Mouse (Mus musculus): ENCODE results near the gene Sugp2.

Gene Sugp2

DNA sequence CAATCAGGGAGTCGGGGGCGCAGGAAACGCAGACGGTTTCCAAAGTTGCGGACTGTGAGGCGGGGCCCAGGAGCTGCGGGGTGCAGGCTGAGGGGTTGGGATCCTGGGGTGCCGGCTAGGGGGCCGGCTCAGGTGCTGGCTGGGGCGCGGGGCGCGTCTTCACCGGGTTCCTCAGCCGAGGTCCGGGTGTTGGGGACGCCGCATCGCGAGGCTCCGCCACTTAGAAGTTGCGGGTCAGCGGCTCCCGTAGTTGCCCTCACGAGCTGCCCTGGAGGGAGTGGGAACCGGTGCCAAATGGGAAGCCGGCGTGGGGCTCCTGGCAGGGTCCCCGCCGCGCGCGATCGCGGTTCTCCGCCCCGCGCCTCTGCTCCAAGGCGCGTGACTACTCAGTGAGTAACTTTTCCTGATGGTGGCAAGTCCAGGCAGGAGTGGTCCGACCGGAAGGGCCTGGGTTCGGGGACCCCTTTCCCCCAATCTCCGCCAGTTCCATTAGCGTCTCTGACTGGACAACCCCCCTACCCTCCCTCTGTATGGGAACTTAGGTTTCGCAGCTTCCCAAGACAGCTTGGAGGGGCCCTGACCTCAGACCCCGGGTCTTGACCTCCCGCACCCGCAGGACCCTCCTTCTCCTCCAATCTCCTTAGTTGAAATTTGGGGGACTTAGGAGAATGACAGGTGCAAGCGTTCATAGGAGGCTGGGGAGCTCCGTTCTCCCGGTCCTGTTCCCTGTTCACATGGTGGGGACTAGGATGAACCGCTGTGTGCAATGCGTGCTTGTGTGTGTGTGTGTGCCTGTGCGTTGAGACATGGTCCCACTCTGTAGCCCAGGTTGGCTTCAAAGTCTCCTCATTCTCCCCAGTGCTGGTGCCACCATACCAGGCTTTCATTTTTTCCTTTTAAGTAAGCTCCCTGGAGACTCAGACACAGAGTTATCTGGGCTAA, 49.4 kb downstream of the Sugp2 start:
- no peak for DNase-seq

DNA sequence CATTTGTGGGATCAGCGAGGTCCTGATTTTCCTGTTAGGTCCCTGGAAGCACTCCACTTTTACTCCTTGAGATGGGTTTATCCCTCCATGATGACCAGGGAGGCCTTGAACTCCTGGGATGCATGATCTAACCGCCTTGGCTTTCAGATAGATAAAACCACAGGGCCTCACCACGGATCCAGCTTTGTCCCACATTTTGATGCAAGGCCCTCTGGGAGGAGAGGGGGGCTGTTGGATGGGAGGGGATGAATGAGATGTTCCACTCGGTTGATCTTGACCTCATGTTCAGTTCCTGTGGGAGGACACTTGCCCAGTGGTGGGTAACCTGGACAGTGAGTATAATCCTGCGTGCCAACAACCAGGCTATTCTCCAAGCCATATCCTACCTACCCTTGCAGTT, 50.4 kb downstream of the Sugp2 start:
- no peak for DNase-seq

DNA sequence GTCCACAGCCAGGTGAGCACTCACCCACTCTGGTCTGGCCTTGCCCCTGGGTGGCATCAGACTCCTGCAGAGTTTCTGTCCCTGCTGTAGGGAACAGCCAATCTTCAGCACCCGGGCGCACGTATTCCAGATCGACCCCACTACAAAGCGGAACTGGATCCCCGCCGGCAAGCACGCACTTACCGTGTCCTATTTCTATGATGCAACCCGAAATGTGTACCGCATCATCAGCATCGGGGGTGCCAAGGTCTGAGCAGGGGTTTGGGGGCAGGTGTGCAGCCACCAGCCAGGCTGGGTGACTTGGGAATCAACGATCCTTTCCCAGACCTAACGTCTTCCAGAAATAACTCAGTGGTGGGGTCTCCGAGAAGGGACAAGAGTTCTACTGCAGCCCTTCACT, 51.3 kb downstream of the Sugp2 start:
- DNase-seq = no peak

DNA sequence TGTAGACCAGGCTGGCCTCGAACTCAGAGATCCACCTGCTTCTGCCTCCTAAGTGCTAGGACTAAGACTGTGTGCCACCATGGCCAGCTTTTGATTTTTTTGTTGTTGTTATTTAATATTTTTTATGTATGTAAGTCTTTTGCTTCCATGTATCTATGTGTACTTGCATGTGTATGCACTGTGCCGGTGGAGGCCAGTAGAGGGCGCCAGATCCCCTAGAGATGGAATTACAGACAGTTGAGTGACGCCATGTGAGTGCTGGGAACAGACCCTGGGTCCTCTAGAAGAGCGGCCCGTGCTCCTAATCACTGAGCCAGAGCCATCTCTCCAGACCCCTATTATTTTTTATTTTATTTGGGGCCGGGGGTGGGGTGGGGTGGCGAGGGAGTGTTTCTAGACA, 52.7 kb downstream of the Sugp2 start:
- no peak for DNase-seq

DNA sequence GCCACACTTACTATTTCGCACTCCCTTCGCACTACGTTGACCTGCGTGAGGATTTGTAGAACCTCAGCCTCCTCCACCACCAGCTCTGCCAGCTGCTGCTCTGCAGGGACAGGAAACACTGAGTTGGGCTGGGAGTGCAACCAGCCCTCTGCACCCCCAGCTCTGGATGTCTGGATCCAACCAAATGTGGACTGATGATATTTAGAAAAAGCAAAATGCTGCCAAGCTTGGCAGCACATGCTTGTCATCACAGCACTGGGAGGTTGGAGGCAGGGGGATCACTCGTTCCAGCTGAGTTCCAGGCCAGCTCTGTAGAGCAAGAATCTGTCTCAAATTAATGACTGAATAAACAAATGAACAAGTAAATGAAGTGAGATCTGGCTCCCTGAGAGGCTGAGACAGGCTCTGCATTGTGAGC, 60.0 kb downstream of the Sugp2 start:
- DNase-seq = no peak

DNA sequence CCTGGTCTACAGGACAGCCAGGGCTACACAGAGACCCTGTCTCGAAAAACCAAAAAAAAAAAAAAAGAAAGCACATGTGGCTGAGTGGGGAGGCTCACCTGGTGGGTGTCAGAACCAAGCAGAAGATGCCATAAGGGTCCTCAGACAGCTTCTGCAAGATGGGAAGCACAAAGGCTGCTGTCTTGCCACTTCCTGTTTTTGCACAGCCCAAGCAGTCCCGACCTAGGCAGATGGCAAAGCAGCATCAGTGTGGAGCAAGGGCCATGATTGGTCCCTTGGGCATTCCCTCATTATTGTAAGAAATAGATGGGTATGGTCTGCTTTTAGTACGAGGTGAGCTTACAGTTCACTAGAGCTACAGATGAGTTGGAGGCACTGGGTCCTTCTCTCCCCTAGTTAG, 66.9 kb downstream of the Sugp2 start:
- DNase-seq = no peak

DNA sequence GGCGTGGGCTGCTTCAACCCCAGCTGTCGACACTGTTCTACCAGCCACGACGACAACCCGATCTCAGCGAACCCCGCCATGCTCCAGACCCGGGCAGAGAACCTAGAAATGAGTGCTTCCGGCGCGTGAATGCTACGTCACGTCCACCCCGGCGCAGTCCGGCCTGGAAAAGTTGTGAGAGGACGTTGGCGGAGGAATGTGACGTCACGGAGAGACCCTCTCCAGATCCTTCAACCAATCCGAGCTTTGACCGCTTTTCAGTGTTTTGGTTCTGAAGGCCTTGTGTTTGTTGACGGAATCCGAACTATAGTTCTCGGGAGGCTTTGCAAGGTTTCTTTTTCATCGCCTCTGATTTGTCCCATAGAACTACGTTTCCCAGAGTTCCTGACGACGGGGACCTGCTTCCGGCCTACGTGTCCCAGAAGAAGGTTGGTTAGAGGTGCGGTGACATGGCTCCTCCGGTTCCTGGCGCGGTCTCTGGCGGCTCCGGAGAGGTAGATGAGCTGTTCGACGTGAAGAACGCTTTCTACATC, 68.4 kb downstream of the Sugp2 start, which contains the start of the genes Ddx49 and Cope:
Gene Ddx49 (minus strand): TSS at position 132 of the 533 bp plus-strand sequence.
Gene Cope (plus strand): TSS at position 161 of the 533 bp plus-strand sequence.
- peak; percentile 95 for DNase-seq

DNA sequence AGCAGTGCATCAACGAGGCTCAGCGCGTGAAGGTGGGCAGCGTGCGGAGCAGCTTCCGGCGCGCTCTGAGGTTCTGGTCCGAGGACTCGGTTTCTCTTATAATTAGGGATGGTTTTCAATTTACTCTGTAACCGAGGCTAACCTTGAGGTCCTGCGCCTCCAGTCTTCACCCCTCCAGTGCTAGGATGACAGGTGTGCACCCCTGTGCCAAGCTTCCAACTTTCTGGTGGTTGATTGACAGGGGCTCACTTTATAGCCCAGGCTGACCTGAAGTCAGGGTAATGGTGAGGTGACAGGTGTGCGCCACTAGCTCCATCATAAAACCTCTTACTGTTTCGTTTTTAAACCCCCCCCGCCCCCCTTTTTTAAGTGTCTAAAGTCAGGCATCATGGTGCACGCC, 68.9 kb downstream of the Sugp2 start:
- DNase-seq = no peak

DNA sequence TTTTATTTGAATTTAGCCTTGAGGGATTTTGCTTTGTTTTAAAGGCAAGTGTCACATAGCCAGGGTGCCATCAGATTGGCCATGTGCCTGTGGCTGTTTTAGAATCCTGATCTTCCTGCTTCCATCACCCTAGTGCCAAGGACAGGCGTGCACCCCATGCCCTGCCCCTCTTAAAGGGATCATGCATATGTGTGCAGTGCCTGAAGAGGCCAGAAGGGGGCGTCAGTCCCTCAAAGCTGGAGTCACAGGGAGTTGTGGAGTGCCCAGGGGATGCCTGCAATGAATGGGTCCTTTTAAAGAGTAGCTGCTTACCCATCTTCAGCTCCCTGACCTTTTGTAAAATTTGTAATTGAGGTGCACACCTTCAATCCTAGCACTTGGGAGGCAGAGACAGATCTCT, 75.3 kb downstream of the Sugp2 start:
- no peak for DNase-seq

DNA sequence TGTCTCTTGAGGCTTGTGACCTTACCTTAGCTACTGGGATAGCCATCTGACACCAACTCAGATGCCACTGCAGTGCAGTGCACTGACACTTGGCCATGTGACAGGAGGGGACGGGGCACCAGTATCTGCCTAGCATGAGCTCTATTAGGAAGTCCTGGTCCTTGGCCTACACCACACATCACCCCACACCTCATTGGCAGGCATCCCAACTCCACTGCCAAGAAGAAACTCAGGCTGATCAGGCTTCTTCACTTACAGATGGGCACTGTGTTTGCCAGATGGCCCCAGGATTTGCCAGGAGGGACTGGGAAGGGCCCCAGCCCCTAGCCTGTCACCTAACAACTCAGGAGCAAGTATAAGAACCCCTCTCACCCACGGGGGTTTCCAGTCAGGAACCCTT, 79.4 kb downstream of the Sugp2 start:
- DNase-seq = no peak

DNA sequence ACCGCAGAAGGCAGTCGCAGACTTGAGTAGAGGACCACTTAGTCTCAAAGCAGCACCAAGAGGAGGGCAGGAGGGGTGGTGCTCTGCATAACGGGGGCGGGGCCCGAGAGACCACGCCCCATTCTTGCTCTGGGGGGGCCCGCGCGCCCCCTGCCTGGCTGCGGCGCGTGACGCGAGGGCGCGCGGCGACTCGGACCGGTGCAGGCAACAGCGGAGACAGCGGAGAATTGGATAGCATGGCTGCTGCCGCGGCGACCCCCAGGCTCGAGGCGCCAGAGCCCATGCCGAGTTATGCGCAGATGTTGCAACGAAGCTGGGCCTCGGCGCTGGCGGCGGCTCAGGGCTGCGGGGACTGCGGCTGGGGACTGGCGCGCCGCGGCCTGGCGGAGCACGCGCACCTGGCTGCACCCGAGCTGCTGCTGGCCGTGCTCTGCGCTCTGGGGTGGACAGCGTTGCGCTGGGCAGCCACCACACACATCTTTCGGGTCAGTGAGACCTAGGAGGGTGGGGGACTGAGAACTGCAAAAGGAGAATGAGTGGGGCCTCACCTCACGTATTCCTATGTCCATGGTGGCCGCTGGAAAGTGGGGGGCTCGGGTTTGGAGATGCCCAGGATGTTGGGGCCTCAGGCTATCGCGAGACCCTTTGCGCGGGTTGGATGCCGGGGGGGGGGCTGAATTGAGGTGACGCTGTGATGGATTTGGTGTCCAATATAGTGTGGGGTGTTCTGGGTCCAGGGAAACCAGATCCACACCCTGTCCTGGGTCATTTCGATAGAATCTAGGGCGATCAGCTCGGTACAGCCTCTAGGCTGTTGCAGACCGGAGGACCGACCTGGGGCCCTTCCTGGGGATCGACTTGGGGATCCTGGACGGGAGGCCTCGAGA, 81.8 kb downstream of the Sugp2 start, which contains the start of gene Cers1:
Gene Cers1 (plus strand): TSS at position 152 of the 887 bp plus-strand sequence.
- DNase-seq = peak; percentile 87

DNA sequence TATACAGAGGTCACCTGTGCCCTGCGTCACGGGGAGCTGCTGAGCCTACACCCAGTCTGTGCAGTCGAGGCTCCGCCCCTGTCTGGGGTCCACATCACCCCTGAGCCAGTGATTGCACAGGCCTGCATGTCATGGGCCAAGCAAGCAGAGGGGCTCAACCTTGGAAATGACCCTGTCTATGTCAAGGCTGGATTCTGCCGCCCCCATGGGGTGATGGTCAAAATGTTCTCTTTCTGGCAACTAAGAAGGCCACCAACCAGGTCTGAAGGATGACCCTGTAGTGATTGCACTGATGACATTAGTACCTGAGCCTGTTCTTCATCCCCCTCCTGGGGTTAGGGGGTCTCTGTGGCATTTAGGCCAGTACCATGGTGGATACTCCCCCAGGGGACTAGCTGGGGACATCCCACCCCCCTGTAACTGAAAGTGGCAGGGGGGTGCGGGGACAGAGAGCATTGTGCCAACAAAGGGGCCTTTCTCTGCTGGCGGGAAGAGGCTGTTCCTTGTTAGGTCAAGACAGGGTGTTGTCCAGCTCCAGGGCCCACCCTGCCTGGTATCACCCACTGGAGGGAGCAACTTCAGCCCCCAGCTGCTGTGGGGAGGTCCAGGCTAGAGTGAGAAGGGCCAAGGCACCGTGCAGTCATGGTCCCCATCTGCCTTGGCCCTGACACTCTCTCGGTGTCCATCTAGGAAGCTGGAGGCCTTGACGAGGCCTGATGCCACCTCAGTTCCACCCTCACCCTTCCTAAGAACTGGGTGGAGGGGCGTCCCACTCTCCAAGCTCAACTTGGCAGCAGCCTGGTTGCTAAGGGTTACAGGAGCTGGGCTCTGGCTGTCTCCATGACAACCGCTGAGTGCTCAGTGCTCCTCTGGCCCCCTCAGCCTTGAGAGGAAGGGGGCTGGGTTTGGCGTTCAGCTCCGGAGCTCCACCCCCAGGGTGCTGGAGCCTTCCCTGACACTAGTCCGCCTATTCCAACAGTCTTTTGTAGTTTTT, 82.8 kb downstream of the Sugp2 start:
- DNase-seq = peak; percentile 94

DNA sequence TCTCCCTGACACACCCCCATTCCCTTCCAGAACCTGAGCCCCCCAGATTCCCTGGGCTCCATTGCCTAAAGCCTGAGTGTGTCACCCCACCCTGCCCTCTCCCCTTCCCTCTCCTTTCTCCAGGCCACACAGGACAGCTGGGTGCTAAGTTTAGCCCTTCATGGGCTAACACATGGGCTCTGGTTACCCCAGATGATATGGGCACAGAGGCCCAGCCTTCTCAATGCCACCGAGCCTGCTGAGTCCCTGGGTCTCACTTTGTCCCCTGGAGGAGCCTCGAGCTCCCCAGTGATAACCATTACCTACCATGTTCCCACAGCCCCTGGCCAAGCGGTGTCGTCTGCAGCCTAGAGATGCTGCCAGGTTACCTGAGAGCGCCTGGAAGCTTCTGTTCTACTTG, 83.8 kb downstream of the Sugp2 start:
- DNase-seq = no peak

DNA sequence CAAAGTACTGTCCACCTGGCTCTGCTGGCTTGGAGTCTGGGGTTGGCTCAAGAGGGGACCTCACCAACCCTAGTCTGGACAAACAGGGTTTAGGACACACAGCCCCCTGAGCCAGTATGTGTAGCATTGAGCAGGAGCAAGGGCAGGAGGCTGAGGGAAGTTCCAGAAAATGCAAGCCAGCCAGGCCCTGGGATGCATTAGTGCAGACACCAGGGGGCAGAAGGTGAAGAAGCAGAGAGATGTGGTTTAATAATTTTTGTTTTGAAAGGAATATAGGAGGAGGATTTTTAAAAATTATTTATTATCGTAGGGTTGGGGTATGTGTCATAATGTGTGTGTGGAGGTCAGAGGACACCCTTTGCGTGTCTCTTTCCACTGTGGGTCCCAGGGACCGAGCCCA, 89.7 kb downstream of the Sugp2 start:
- DNase-seq = no peak

DNA sequence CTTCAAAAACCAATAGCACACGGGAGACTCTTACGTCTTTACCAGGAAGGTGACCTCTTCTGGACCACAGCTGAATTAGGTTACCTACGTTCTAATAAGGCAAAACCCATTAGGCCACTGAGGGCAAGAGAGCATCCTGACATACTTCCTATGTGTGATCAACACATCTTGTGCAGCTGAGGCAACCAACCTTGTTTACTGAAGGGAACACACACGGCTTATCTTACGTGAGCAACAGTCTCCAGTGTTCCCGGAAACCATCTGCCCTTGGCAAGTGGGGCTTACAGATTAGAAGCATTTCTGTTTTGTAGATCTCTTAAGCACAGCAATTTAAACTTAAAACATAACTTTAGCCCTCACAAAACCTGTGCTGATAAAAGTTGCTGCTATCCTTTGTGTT, 93.5 kb downstream of the Sugp2 start:
- DNase-seq = no peak

DNA sequence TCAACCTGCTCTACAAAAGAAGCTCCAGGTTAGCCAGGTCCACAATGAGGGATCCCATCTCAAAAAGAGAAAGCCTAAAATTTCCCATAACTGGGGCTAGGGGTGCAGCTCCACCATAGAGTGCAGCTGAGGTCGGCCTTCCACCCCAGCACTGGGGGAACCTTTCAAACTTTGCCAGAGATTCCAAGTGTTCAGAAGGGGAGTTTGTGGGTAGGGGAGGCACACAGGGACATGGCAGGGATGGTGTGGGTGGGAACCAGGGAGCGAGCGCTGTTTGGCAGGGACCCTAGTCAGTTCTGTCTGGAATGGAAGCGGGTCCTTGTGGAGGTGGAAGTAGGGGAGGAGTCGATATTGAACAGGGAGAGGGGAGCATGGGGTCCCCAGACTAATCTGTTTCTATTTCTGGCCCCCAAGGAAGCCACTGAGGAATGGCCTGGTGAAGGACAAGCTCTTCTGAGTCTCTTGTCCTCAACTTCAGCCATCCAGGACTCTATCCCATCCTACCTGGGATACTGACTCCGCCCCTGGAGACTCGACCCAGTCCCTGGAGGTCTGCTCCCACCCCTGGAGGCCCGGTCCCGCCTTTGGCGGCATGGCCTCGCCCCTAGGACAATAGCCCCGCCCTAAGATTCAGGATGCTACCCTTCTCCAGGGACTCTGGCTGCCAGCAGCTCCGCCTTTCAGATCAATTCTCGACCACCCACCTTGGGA, 95.3 kb downstream of the Sugp2 start, which contains the start of gene Gdf1:
Gene Gdf1 (plus strand): TSS at position 694 of the 711 bp plus-strand sequence.
- no peak for DNase-seq

All from right cerebral cortex, adult 18-20 months (tissue).